Mouse (Mus musculus) erythroblast, embryonic 14.5 days (primary cell): ENCODE measurements around the gene Prpf40a.

ENCODE experiments used
- GATA1 ChIP-seq: IDR thresholded peaks from 2 replicates; pipeline ENCODE4 v1.6.1; 2012; ENCODE audit warnings: low read length, inconsistent platforms, mixed read lengths
- TAL1 ChIP-seq: IDR thresholded peaks from 3 replicates; pipeline ENCODE4 v1.6.1; 2012; ENCODE audit warnings: low read length, inconsistent platforms, mixed read lengths

DNA sequence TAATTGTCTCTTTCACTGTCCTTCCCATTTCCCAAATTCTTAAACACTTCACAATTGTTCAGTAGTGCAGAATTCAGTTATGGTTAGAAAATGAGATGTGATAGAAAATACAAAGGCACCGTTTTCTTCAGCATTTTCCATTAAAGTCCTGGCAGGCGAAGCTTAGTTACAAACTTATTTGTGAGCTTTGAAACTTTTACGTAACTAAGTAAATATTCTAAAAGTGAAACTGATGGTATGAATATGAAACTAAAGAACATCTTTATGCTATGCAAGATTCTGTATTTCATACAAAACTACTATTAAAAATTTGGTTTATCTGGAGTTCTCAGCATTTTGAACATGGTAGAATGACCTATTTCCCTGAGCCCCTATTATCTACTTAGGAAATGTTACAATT is 12.1 kb downstream of the Prpf40a start:
- TF ChIP-seq TAL1 = no peak
- TF ChIP-seq GATA1 = no peak
